Mouse (Mus musculus) myocyte (in vitro differentiated cells): ENCODE measurements at regions not wholly inside any gene's neighbourhood (a gene's known extent, or its start where the extent isn't known, plus 50 kb on each side); places are given as distances from the start of the nearest gene placed in this dataset.

Experiments
- CEBPB ChIP-seq: IDR thresholded peaks from 2 replicates; pipeline ENCODE4 v1.6.1; 2011; ENCODE audit warnings: mild to moderate bottlenecking, moderate library complexity; ENCODE audit not compliant: poor library complexity, insufficient read depth, severe bottlenecking
- E2F4 ChIP-seq: IDR thresholded peaks from one replicate; pipeline ENCODE4 v1.6.1; 2011; ENCODE audit warnings: mild to moderate bottlenecking, control low read depth, moderate library complexity; ENCODE audit not compliant: insufficient read depth
- MAX ChIP-seq: IDR thresholded peaks from one replicate; pipeline ENCODE4 v1.6.1; 2011; ENCODE audit warnings: low read depth, mild to moderate bottlenecking, control low read depth
- MYOD1 ChIP-seq, 3 experiments: IDR thresholded peaks; one replicate each; pipeline ENCODE4 v1.6.1; 2011; ENCODE audit warnings: control low read depth in 2 of 3, low read depth in 2 of 3, mild to moderate bottlenecking in 2 of 3, moderate library complexity in 1 of 3; ENCODE audit not compliant: insufficient read length in 2 of 3, control insufficient read depth in 1 of 3
- POLR2A ChIP-seq: IDR thresholded peaks from one replicate; pipeline ENCODE4 v1.6.1; 2011; ENCODE audit warnings: low read depth, mild to moderate bottlenecking, control low read depth, moderate library complexity; ENCODE audit not compliant: insufficient read length
- REST ChIP-seq: IDR thresholded peaks from one replicate; pipeline ENCODE4 v1.6.1; 2011; ENCODE audit warnings: mild to moderate bottlenecking, control low read depth, moderate library complexity; ENCODE audit not compliant: insufficient read depth, insufficient read length
- SRF ChIP-seq: IDR thresholded peaks from one replicate; pipeline ENCODE4 v1.6.1; 2011; ENCODE audit warnings: low read depth; ENCODE audit not compliant: control insufficient read depth, insufficient read length
- TCF12 ChIP-seq: IDR thresholded peaks from one replicate; pipeline ENCODE4 v1.6.1; 2011; ENCODE audit warnings: mild to moderate bottlenecking, control low read depth; ENCODE audit not compliant: poor library complexity, insufficient read depth, severe bottlenecking
- TCF3 ChIP-seq: IDR thresholded peaks from one replicate; pipeline ENCODE4 v1.6.1; 2011; ENCODE audit warnings: low read depth, control low read depth; ENCODE audit not compliant: insufficient read length
- USF1 ChIP-seq: IDR thresholded peaks from one replicate; pipeline ENCODE4 v1.6.1; 2011; ENCODE audit warnings: low read depth, mild to moderate bottlenecking, control low read depth, moderate library complexity

DNA sequence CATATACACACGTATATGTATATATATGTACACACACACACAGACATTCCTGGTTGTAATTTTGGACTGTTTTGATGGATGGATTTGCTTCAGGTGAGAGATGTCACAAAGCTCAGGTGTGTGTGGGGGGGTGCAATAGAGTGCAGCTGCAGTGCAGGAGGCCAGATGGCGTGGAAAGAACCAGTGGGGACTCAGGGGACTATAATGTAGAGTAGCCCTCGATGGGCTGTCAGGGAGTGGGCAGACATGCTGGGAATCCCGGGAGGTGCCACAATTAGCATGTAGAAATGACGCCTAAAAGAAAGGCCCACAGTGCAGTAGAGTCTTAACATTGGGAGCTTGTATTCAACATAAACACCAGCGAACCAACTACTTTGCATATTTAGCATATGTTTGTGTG, 763.5 kb upstream of the Car8 start:
- TF ChIP-seq POLR2A (no peak), TCF3 (no peak), USF1 (no peak), MAX (no peak), CEBPB (no peak), TCF12 (no peak), MYOD1 (IDR thresholded peaks at IDR 0.05; ENCODE audit: control insufficient read depth in 1 of 3, insufficient read length in 2 of 3, low read depth in 2 of 3) (no peak), SRF (no peak), E2F4 (no peak), REST (no peak)
